Mouse (Mus musculus) layer of hippocampus, adult 9-10 months (tissue): ENCODE measurements around the gene Thbs1.

Experiments
- DNase-seq: peaks from one replicate; pipeline ENCODE4 v3.0.0; 2022; ENCODE audit warnings: low spot score

The Thbs1 gene

DNA sequence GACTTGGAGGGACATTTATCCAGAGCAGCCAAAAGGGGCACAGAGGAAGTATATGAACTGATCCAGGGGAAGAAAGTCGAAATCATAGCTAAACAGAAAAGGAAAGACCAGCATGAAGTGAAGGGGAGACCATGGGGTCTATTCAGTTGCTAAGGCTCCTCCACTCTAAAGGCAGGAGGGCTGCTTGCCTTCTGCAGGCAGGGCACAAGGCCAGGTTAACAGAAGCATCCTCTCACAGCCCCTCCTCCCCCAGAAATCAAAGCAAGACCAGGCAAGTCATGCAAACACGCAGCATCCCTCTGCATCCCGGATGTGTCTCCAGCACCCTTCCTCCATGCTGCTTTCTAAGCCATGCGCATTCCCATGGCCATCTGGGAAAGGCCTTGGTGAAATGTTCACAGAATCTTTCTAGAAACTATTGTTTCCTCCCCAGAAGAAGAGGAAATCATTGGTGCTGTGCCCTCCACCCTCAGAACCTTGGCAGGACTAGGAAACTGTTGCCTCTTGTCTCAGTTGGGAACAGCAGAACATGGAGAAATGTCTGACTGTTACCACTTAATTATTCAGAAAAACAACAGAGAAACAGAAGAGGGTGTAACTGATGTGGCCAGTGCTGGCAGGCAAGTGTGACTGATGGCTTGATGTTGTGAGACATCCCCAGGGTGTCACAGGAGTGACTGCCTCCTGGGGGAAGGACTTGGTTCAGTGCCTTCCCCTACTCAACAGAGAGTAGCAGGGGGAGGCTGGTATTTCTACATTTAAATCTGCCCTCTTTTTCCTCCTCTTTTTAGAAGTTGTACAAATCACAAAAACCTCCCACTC is 36.9 kb downstream of the Thbs1 start:
- no peak for DNase-seq

DNA sequence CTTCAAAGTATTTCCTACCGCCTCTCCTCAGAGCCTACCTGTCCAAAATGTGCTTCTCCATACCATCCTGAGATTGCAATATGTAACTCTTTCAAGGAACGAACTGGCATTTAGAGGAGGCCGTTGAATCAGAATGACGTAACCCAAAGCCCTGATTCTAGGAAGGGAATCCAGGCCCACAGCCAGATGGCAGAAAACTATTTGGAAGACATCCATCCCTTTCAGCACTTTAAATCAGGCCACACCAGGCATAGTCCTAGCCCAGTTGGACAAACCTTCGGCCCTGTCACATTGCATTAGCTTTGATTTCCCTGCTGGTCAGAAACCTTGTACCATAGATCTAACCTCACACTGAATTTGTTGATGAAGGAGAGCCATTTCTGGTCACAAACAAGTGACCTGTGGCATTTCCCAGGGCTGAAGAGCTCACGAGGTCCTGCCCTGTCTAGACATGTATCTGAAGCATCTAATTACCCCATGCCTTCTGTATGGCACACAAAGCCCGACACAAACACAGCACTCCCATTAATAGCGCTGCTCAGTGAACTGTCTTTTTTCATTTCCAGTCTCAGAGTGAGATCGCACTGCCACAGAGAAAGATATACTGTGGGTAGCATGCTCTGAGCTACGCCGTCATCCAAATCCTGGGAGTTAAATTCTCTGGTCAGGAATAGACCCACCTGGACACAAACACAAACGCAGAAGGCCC is 38.3 kb downstream of the Thbs1 start:
- peak; percentile 25 for DNase-seq

DNA sequence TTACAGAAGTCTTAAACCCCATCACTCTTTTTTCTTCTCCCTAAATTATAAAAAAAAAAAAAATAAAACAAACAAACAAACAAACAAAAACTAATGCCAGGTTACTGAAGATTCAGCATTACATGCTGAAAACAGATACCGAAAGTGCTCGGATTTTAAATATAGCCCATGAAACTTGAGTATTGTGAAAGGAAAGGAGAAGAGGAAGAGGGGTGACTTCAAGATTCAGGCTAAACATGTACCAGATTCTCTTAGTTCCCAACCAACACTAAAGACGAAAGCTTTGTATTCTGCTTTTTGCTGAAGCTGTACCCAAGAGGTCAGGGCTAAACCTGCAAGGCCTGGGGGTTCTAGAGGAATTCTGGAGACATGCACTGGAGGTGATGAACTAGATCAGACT is 46.4 kb downstream of the Thbs1 start:
- DNase-seq: peak; percentile 10

DNA sequence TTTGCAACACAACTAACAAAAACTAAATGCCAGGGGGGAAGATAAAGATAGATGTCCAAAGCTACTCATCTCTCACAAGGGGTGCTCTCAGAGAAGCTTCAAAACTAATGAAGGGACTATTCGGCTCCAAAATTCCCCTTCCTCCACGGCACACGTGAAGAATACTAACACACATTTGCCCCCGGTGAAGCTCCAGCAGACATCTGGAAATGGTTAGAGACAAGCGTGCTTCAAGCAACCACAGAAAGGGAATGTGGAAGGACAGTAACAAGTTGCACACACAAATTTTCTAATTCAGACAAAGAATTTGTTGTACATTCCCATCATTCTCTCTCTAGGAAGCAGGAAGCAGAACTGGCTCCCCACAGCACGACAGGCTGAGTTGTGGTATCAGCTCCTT is 47.5 kb downstream of the Thbs1 start:
- no peak for DNase-seq

DNA sequence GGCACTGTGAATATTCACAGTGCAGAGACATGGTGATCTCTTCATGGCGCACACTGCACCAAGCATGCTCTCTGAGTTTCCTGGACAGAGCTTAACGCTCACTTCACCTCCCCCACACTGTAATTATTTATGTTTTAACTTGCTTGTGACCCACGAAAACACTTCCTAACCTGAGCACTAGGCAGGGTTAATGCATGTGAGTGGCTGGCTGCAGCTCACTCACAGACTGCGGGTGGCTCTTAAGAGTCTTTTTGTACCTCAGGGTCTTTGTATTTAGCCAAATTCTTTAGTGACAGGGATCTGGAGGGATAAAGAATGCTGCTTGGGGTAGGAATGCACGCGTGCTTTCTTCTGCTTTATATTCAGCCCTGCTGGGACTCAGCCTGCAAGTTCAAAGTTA is 48.9 kb downstream of the Thbs1 start:
- no peak for DNase-seq

DNA sequence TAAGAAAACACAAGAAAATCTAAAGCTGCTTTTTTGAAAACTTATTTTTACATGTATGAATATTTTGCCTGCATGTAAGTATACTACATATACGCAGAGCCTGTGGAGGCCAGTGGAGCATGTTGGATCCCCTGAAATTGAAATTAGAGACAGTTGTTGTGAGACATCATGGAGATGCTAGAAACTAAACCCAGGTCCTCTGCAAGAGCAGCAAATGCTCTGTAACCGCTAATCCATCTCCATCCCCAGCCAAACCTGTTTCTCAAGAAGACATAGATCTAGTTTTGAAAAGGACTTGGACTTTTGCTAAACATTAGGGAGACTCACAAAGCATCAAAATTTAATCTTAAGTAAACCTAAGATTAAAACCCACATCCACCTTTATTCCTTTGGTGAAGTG is 49.3 kb downstream of the Thbs1 start:
- DNase-seq: no peak

DNA sequence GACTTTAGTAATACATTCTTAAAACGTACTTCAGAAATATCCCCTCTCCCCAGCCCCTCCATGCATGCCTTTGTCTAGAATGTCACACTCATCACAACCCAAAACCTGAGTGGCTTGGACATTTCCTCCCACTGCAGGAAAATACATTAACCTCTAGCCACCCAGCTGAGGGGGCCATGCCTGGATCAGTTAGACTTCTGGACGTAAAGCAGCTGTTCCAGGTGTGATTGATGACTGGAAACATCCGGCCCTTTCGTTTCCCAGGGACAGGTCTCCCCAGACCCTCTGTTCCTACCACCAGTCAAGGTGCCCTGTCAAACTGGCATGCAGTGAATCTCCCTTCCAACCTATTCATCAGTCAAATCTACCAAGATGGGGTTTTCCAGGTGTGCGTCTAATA is 50.8 kb downstream of the Thbs1 start:
- DNase-seq: no peak

DNA sequence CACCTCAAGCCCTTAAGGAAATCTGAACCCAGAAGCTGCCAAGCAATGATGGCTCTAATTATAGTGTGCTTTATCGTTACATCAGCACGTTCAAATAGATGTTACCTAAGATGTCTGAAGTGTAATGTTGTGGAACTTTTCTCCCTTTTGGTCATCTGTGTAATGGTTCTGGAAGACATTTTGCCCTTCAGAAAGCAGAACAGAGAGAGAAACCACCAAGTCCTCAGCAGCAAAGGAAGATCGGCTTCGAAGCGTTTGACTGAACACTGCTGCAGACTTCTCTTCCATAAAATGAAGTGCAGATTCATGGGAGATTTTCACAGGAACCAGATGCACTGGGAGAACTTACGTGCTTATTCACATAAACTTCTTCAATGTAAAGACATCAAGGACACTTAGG is 52.5 kb downstream of the Thbs1 start:
- DNase-seq: no peak

DNA sequence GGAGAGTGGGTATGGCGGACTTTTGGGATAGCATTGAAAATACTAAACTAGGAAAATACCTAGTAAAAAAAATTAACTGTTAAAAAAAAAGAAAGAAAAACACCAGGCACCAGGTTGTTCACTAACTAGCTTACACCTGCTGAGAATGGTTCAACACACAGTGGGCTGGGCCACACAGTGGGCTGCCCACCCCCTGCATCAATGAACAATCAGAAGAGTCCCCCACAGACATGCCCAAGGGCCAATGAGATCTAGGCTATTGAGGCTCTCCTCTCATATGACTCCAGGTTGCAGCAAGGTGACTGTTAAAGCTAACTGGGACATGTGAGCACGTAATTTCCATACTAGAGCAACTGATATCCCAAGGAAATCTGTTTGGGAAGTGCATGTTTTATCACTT is 54.0 kb downstream of the Thbs1 start:
- no peak for DNase-seq

DNA sequence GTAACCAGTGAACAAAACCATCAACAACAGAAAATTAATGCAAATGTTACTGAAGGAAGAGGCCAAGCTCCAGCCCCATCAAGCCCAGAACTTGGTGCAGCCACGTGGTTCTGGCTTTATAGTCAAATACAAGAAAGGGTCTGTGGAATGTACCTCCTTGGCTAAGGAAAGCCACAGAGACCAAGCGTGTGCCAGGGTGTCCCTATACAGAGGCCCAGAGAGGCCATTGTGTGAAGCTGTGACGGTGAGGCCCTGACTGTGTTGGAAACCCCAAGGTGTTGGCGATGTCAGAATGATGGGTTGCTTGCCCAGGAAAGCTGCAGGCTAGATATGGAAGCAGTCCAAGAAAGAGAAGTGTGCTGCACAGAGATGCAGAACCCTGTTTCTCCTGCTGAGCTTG is 56.1 kb downstream of the Thbs1 start:
- DNase-seq: no peak

DNA sequence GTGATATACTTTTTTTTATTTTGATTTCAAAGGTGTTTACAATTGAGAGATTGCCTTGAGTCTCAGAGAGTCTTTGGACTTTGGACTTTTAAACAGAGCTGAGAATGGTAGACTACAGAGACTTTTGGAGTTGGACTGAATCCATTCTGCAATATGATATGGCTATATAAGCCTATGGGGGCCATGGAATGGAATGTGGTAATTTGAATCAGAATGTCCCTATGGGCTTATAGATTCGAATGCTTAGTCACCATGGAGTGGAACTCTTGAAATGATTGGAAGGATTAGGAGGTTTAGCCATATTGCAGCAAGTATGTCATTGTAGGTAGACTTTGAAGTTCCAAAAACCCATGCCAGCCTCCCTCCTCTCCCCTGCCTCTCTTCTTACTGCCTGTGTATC is 56.5 kb downstream of the Thbs1 start:
- DNase-seq: no peak

DNA sequence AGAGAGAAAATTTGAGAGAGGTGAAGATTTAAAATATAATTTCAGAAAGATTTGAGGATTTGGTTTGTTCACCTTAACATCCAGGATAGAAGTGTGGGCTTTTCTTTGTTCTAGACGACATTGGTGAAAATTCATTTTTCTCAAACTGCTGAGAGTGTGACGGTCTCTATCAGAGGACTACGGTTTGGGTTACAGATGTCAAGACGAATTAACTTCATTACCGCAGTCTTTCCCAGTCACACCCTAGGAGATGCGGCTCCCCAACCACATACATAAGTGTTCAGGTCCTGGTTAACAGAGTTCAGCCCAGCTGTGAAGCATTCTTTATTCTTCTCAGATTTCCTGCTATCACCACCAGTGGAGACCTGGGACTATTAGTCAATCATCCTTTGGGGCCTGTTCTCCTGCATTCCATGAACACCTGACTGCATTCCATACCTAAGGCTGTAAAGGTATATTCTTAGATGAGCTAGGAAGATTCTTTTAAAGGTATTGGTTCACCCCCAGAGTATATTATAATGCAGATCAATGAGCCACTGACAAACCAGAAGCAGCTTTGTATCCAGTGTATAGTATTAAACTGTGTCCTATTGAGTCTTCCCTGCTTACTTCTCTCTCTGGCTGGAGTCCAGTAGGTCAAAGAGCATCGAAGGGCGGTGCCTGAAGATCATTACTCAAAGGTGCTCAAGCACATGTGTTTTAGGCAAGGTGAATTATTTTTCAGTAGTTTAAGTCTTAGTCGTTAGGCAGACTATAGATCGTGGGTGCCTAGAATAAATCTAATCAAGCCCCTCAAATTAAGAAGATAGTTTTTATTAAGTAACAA is 63.1 kb downstream of the Thbs1 start:
- no peak for DNase-seq
